Mouse (Mus musculus): Measurements from ENCODE around the gene Taf4.

DNA sequence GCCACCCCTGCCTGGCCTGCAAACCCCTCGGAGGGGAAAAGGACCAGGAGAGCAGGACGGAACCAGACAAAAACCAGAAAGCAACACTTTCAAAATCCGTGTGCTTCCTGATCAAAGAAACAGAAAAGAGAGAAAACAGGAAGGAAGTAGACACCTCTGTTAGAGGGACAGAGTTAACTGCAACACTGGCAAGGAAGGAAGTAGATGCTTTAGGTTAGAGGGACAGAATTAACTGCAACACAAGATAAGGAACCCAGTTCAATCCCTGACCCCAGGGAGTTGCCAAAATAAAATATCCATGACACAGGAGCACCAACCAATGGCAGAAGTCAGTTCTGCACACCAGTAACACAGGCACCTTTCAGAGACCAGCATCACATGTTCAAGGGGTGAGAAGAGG lies 42.3 kb downstream of the Taf4 start:
- no peak for TF ChIP-seq POLR2A (IDR thresholded peaks at IDR 0.05; ENCODE audit: low read depth, low read length)
- TF ChIP-seq CTCF (conservative IDR thresholded peaks at IDR 0.05; ENCODE audit: insufficient read depth, insufficient read length, low read depth, low read length): no peak

Measured in kidney, adult 2 months (tissue).